Mouse (Mus musculus) heart, postnatal 36 days (tissue): ENCODE measurements around the gene Fam214a. TPM values are rescaled to one million over a fixed set of nuclear protein-coding genes. Genes with fewer than 3 reads are reported as not detected.

ENCODE experiments used
- DNase-seq, 2 experiments: peaks; one replicate each; pipeline ENCODE4 v3.0.0; 2021 to 2022
- intact Hi-C: fragments of 180-260 bp; cut with DNase I; formaldehyde crosslinking; loops from one replicate; pipeline ENCODE4 v1.15.1; 2025
- total RNA-seq, 2 experiments: library from RNA; stranded (reverse); gene quantifications; 2 replicates each; pipeline ENCODE4 v1.2.3; 2021

Fam214a gene
- total RNA-seq, result 10 to 100 TPM; 37.3 to 39.8 TPM

- intact Hi-C loops, result loop anchor here (1.0 to 2.0 kb wide), 4 partner anchors 22 to 84 kb away; partner anchors contain the start of gene Arpp19
- peak; percentile 90 to 92 for DNase-seq
Observed at GRCm38 (mm10) chr9:74952756-74953247, at the start of gene Fam214a. TSS of gene Fam214a (plus strand) at chr9:74952884.

GRCm38 (mm10) chr9:74904866-74905508 is 47.7 kb upstream of the Fam214a start:
- intact Hi-C loops, result loop anchor here (2.0 to 5.0 kb wide), 4 partner anchors 48 to 378 kb away; partner anchors contain the start of gene Fam214a
- peak; percentile 78 for DNase-seq

GRCm38 (mm10) chr9:74906951-74907350 is 45.7 kb upstream of the Fam214a start:
- DNase-seq, result no peak

GRCm38 (mm10) chr9:74909245-74909644 is 43.4 kb upstream of the Fam214a start:
- peak; percentile 43 to 64 for DNase-seq
- intact Hi-C loops, result loop anchor here (5.0 kb wide), 2 partner anchors 93 to 123 kb away; no protein-coding TSS in a partner anchor

More at GRCm38 (mm10) chr9:74906951-74907350, 45.7 kb upstream of the Fam214a start:
- intact Hi-C loops, result loop anchor here (5.0 kb wide), 2 partner anchors 95 to 125 kb away; no protein-coding TSS in a partner anchor

- intact Hi-C loops, result no loop called here
- DNase-seq, result no peak
Observed at GRCm38 (mm10) chr9:74910226-74910759, 42.4 kb upstream of the Fam214a start.

GRCm38 (mm10) chr9:74911430-74911829 is 41.3 kb upstream of the Fam214a start:
- intact Hi-C loops, result no loop called here
- no peak for DNase-seq

- DNase-seq, result no peak
- intact Hi-C loops, result no loop called here
Observed at GRCm38 (mm10) chr9:74911919-74912318, 40.8 kb upstream of the Fam214a start.

- no peak for DNase-seq
- intact Hi-C loops, result no loop called here
Observed at GRCm38 (mm10) chr9:74912619-74913376, 39.9 kb upstream of the Fam214a start.

- DNase-seq, result no peak
- intact Hi-C loops, result no loop called here
Observed at GRCm38 (mm10) chr9:74915611-74916010, 37.1 kb upstream of the Fam214a start.

- no peak for DNase-seq
- intact Hi-C loops, result no loop called here
Observed at GRCm38 (mm10) chr9:74920450-74920849, 32.2 kb upstream of the Fam214a start.

- intact Hi-C loops, result no loop called here
- DNase-seq, result no peak
Observed at GRCm38 (mm10) chr9:74921422-74921821, 31.3 kb upstream of the Fam214a start.

- no peak for DNase-seq
- intact Hi-C loops, result no loop called here
Observed at GRCm38 (mm10) chr9:74922884-74923283, 29.8 kb upstream of the Fam214a start.

GRCm38 (mm10) chr9:74923291-74923977 is 29.2 kb upstream of the Fam214a start:
- DNase-seq, result no peak
- intact Hi-C loops, result no loop called here

GRCm38 (mm10) chr9:74925220-74925769 is 27.4 kb upstream of the Fam214a start:
- no peak for DNase-seq
- intact Hi-C loops, result no loop called here

GRCm38 (mm10) chr9:74929981-74930423 is 22.7 kb upstream of the Fam214a start:
- intact Hi-C loops, result no loop called here
- no peak for DNase-seq

GRCm38 (mm10) chr9:74930653-74931052 is 22.0 kb upstream of the Fam214a start:
- no peak for DNase-seq
- intact Hi-C loops, result no loop called here

- intact Hi-C loops, result no loop called here
- no peak for DNase-seq
Observed at GRCm38 (mm10) chr9:74935289-74935688, 17.4 kb upstream of the Fam214a start.

- intact Hi-C loops, result no loop called here
- DNase-seq, result no peak
Observed at GRCm38 (mm10) chr9:74937761-74938160, 14.9 kb upstream of the Fam214a start.

GRCm38 (mm10) chr9:74938670-74939534 is 13.8 kb upstream of the Fam214a start:
- DNase-seq, result peak; percentile 14 to 22
- intact Hi-C loops, result no loop called here
